Mouse (Mus musculus) thymus, adult 2 months (tissue): Measurements from ENCODE around the gene Oas1d.
"Not testable (repeated sequence)": the region's sequence is repeated elsewhere in the genome, so short reads cannot be mapped to it uniquely, and the experiment has no call there.

ENCODE experiments used
- CTCF ChIP-seq: fragments of 200-500 bp; IDR thresholded peaks from 2 replicates; pipeline ENCODE4 v1.5.1; 2012; ENCODE audit warnings: mild to moderate bottlenecking, control low read depth, low read length, moderate library complexity, borderline replicate concordance; ENCODE audit not compliant: control insufficient read depth, poor library complexity, insufficient read depth; ENCODE audit errors: extremely low read depth
- POLR2A ChIP-seq: fragments of 200-500 bp; IDR thresholded peaks from 2 replicates; pipeline ENCODE4 v1.6.1; 2012; ENCODE audit warnings: mild to moderate bottlenecking, low read length, control low read depth, moderate library complexity; ENCODE audit not compliant: control insufficient read depth, poor library complexity, insufficient read depth; ENCODE audit errors: extremely low read depth

DNA sequence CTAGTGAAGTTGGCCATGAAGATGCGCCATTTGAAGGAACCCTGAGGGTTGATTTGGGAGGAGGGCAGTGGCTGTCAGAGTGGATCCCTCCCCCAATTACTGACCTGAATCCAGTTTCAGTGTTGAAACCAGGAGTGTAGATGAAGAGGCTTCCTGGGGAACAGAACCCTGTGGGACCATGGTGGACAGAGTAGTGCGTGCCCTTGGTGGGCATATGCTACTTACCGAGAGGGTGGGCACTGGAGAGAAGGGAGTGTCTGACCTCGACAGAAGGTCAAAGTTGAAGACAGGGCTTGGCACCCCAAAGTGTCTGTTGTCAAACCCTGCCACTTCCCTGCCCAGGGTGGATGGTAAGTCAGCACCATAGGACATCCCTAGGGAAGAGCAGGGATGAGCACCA, 20.5 kb upstream of the Oas1d start:
- not testable (repeated sequence) for TF ChIP-seq CTCF, POLR2A
